Mouse (Mus musculus) CH12.LX (cell line): Measurements from ENCODE around the gene Ins2. TPM values are rescaled to one million over a fixed set of nuclear protein-coding genes. Genes with fewer than 3 reads are reported as not detected.

Source experiments
- DNase-seq: peaks from one replicate; pipeline ENCODE4 v3.0.0-alpha.2; 2013; ENCODE audit errors: extremely low read depth
- H3K27ac ChIP-seq: 2 replicates; pipeline ENCODE4 v1.5.1; 2012; ENCODE audit warnings: low read depth, mild to moderate bottlenecking, control low read depth, moderate library complexity; ENCODE audit not compliant: insufficient read depth
- H3K27me3 ChIP-seq: replicated peaks from 2 replicates; pipeline ENCODE3; 2012; ENCODE audit warnings: inconsistent platforms
- H3K36me3 ChIP-seq, 2 experiments: replicated peaks in 1 of 2; 2 replicates each; pipeline versions ENCODE3 to v1.6.1; 2012; ENCODE audit warnings: inconsistent platforms in 1 of 2, low read length in 1 of 2, mild to moderate bottlenecking in 1 of 2, mixed read lengths in 1 of 2, moderate library complexity in 1 of 2; ENCODE audit not compliant: control insufficient read depth in 1 of 2, insufficient read depth in 1 of 2
- H3K4me1 ChIP-seq, 2 experiments: 2 replicates each; pipeline ENCODE4 v1.6.1; 2012; ENCODE audit warnings: inconsistent platforms in 1 of 2, moderate library complexity in 1 of 2; ENCODE audit not compliant: insufficient read depth in 2 of 2, control insufficient read depth in 1 of 2
- H3K4me2 ChIP-seq: 2 replicates; pipeline ENCODE4 v1.6.1; 2012; ENCODE audit warnings: low read depth, mild to moderate bottlenecking, control low read depth; ENCODE audit not compliant: poor library complexity, insufficient read depth, severe bottlenecking
- H3K4me3 ChIP-seq, 3 experiments: fragments of 150-350 bp in 1 of 3; sonication (generic) in 1 of 3; replicated peaks in 1 of 3; 2 replicates each; pipeline versions ENCODE3 to v1.5.1; 2011 to 2012; ENCODE audit warnings: low read depth in 2 of 3, low read length in 2 of 3, mild to moderate bottlenecking in 2 of 3, moderate library complexity in 2 of 3, control low read depth in 1 of 3, improper control_type of control experiment in 1 of 3, inconsistent platforms in 1 of 3, mixed read lengths in 1 of 3; ENCODE audit not compliant: poor library complexity in 1 of 3
- H3K79me2 ChIP-seq: replicated peaks from 2 replicates; pipeline ENCODE4 v1.6.1; 2012; ENCODE audit warnings: mild to moderate bottlenecking, moderate library complexity; ENCODE audit not compliant: control insufficient read depth, poor library complexity, insufficient read depth, severe bottlenecking; ENCODE audit errors: extremely low read depth
- H3K9ac ChIP-seq: 2 replicates; pipeline ENCODE4 v1.6.1; 2012; ENCODE audit warnings: low read depth, mild to moderate bottlenecking, control low read depth, moderate library complexity; ENCODE audit not compliant: insufficient read depth
- H3K9me3 ChIP-seq: replicated peaks from 2 replicates; pipeline ENCODE3; 2012; ENCODE audit warnings: low read length, inconsistent platforms, mixed read lengths
- ELF1 ChIP-seq: IDR thresholded peaks from 2 replicates; pipeline ENCODE4 v1.6.1; 2014; ENCODE audit warnings: low read depth, mild to moderate bottlenecking, inconsistent platforms, low read length, improper control_type of control experiment
- EP300 ChIP-seq: IDR thresholded peaks from 2 replicates; pipeline ENCODE4 v1.6.1; 2011; ENCODE audit warnings: low read length, improper control_type of control experiment
- ETS1 ChIP-seq: conservative IDR thresholded peaks from 2 replicates; pipeline ENCODE4 v1.6.1; 2012; ENCODE audit warnings: low read depth, mild to moderate bottlenecking, inconsistent platforms, low read length, improper control_type of control experiment, moderate library complexity
- GABPA ChIP-seq: IDR thresholded peaks from 2 replicates; pipeline ENCODE4 v1.6.1; 2012; ENCODE audit warnings: low read depth, low read length, improper control_type of control experiment, inconsistent platforms; ENCODE audit not compliant: insufficient replicate concordance
- IRF4 ChIP-seq: IDR thresholded peaks from 2 replicates; pipeline ENCODE4 v1.6.1; 2014; ENCODE audit warnings: low read depth, mild to moderate bottlenecking, inconsistent platforms, low read length, improper control_type of control experiment
- JUND ChIP-seq: conservative IDR thresholded peaks from 2 replicates; pipeline ENCODE4 v1.6.1; 2011; ENCODE audit warnings: low read depth, low read length, improper control_type of control experiment
- MXI1 ChIP-seq: IDR thresholded peaks from 2 replicates; pipeline ENCODE4 v1.6.1; 2011; ENCODE audit warnings: mild to moderate bottlenecking, low read depth, low read length, improper control_type of control experiment
- RAD21 ChIP-seq: IDR thresholded peaks from 2 replicates; pipeline ENCODE4 v1.6.1; 2011; ENCODE audit warnings: low read depth, mild to moderate bottlenecking, low read length, improper control_type of control experiment, moderate library complexity
- RCOR1 ChIP-seq: conservative IDR thresholded peaks from 2 replicates; pipeline ENCODE4 v1.6.1; 2012; ENCODE audit warnings: low read depth, mild to moderate bottlenecking, inconsistent platforms, low read length, improper control_type of control experiment
- UBTF ChIP-seq: IDR thresholded peaks from 2 replicates; pipeline ENCODE4 v1.6.1; 2012; ENCODE audit warnings: low read depth, mild to moderate bottlenecking, inconsistent platforms, low read length, improper control_type of control experiment, moderate library complexity
- USF1 ChIP-seq: IDR thresholded peaks from 2 replicates; pipeline ENCODE4 v1.6.1; 2014; ENCODE audit warnings: low read depth, mild to moderate bottlenecking, inconsistent platforms, low read length, improper control_type of control experiment
- USF2 ChIP-seq: conservative IDR thresholded peaks from 2 replicates; pipeline ENCODE4 v1.6.1; 2011; ENCODE audit warnings: low read depth, low read length, improper control_type of control experiment
- ZKSCAN1 ChIP-seq: IDR thresholded peaks from 2 replicates; pipeline ENCODE4 v1.6.1; 2012; ENCODE audit warnings: low read depth, inconsistent platforms, low read length, improper control_type of control experiment, borderline replicate concordance
- dilution Hi-C: fragments of 300-500 bp; cut with MboI; formaldehyde crosslinking; loops from 2 replicates; pipeline ENCODE4 v1.14.3; 2020; ENCODE audit warnings: low sequenced_read_pairs; ENCODE audit not compliant: extremely low pct_unique_long_range_greater_than_20kb, extremely low pct_ligation_motif_present
- in situ Hi-C: fragments of 300-500 bp; cut with MboI; formaldehyde crosslinking; loops from 3 replicates; pipeline ENCODE4 v1.14.3; 2019; ENCODE audit warnings: low sequenced_read_pairs, low pct_ligation_motif_present, low pct_unique_long_range_greater_than_20kb, mixed read lengths
- polyA plus RNA-seq: library from polyadenylated mRNA; unstranded; fragments of >175 nt; gene quantifications from 2 replicates; pipeline ENCODE4 v1.2.1, GENCODE M21; 2012; ENCODE audit warnings: low read depth; ENCODE audit not compliant: insufficient read length
- total RNA-seq, 2 experiments: library from RNA; depleted of rRNA; stranded (reverse); fragments of 300-350 nt in 1 of 2; fragments of >200 nt in 1 of 2; gene quantifications; 2 replicates each; pipeline ENCODE4 v1.2.3; 2012 to 2014

Ins2 gene
- total and polyA plus RNA-seq, 3 experiments: not detected

GRCm38 (mm10) chr7:142659767-142660650 lies 83.2 kb downstream of the Ins2 start:
- Histone ChIP-seq H3K9ac (no peak overlapping the region), H3K27ac (no peak overlapping the region), H3K79me2 (no peaks in the 10 kb centered on the region), H3K36me3 (no peaks in the 10 kb centered on the region), H3K4me1 (no peaks in the 10 kb centered on the region), H3K9me3 (peaks cover 27% of the 10 kb centered on the region), H3K4me2 (no peak overlapping the region), H3K4me3 (no peak overlapping the region), H3K27me3 (peaks cover 57% of the 10 kb centered on the region)
- in situ Hi-C loops (no loop called here), dilution Hi-C loops (no loop called here)
- no peak for TF ChIP-seq JUND
- TF ChIP-seq ZKSCAN1: no peak
- no peak for DNase-seq

- no peak overlapping the region for H3K4me3 ChIP-seq
- no peak for TF ChIP-seq EP300
- TF ChIP-seq USF2: no peak
- TF ChIP-seq MXI1: no peak
- no peak for TF ChIP-seq IRF4
- no peak for TF ChIP-seq RAD21
- TF ChIP-seq, all 38 proteins: peak for 0
- no peaks in the 10 kb centered on the region for H3K36me3 ChIP-seq
- peaks cover 59% of the 10 kb centered on the region for H3K27me3 ChIP-seq
- no peak overlapping the region for H3K27ac ChIP-seq
- DNase-seq: no peak
- H3K9me3 ChIP-seq: peaks cover 27% of the 10 kb centered on the region
- in situ Hi-C loops: no loop called here
- no peaks in the 10 kb centered on the region for H3K4me1 ChIP-seq
- no peak overlapping the region for H3K4me2 ChIP-seq
- no peaks in the 10 kb centered on the region for H3K79me2 ChIP-seq
- dilution Hi-C loops: no loop called here
- no peak overlapping the region for H3K9ac ChIP-seq
Observed at GRCm38 (mm10) chr7:142659181-142659681, 84.0 kb downstream of the Ins2 start.

- in situ Hi-C loops (no loop called here), dilution Hi-C loops (no loop called here)
- Histone ChIP-seq H3K4me1 (no peaks in the 10 kb centered on the region), H3K4me2 (no peak overlapping the region), H3K9ac (no peak overlapping the region), H3K79me2 (no peaks in the 10 kb centered on the region), H3K9me3 (peaks cover 27% of the 10 kb centered on the region), H3K27me3 (peaks cover 59% of the 10 kb centered on the region), H3K27ac (no peak overlapping the region), H3K4me3 (no peak overlapping the region), H3K36me3 (no peaks in the 10 kb centered on the region)
- no peak for DNase-seq
- TF ChIP-seq EP300 (no peak), USF1 (no peak), ZKSCAN1 (no peak), GABPA (no peak), RCOR1 (no peak), RAD21 (no peak), UBTF (no peak), ETS1 (no peak), ELF1 (no peak)
Observed at GRCm38 (mm10) chr7:142658681-142659180, 84.5 kb downstream of the Ins2 start.
